Mouse (Mus musculus) hindbrain, postnatal 0 days (tissue): ENCODE measurements around the gene Orc1. TPM values are rescaled to one million over a fixed set of nuclear protein-coding genes. Genes with fewer than 3 reads are reported as not detected.

Experiments
- ATAC-seq: fragments of 200-750 bp; cut with Nextera tagmentation; 2 replicates; pipeline ENCODE4 v1.8.0; 2017; ENCODE audit warnings: mild to moderate bottlenecking, moderate TSS enrichment, moderate library complexity
- DNase-seq: peaks from one replicate; pipeline ENCODE4 v3.0.0-alpha.2; 2015; ENCODE audit warnings: low spot score
- H3K27ac ChIP-seq: fragments of 300-500 bp; sonication (generic); 2 replicates; pipeline ENCODE4 v1.5.1; 2014; ENCODE audit warnings: mild to moderate bottlenecking
- H3K27me3 ChIP-seq: fragments of 300-500 bp; sonication (generic); 2 replicates; pipeline ENCODE4 v1.6.1; 2014; ENCODE audit warnings: low read length, mixed read lengths; ENCODE audit not compliant: insufficient read depth
- H3K36me3 ChIP-seq: fragments of 300-500 bp; sonication (generic); 2 replicates; pipeline ENCODE4 v1.6.1; 2014; ENCODE audit warnings: low read length, mixed read lengths; ENCODE audit not compliant: insufficient read depth
- H3K4me1 ChIP-seq: fragments of 300-500 bp; sonication (generic); 2 replicates; pipeline ENCODE4 v1.6.1; 2014; ENCODE audit warnings: antibody characterized with exemption, low read length, mixed read lengths; ENCODE audit not compliant: insufficient read depth
- H3K4me2 ChIP-seq: fragments of 300-500 bp; sonication (generic); 2 replicates; pipeline ENCODE4 v1.6.1; 2014; ENCODE audit warnings: low read depth, mild to moderate bottlenecking, low read length, moderate library complexity, mixed read lengths
- H3K4me3 ChIP-seq: fragments of 300-500 bp; sonication (generic); 2 replicates; pipeline ENCODE4 v1.5.1; 2014; ENCODE audit warnings: low read length
- H3K9ac ChIP-seq: fragments of 300-500 bp; sonication (generic); replicated peaks from 2 replicates; pipeline ENCODE4 v1.6.1; 2014; ENCODE audit warnings: mild to moderate bottlenecking, low read length, moderate library complexity, mixed read lengths
- H3K9me3 ChIP-seq: fragments of 300-500 bp; sonication (generic); 2 replicates; pipeline ENCODE4 v1.6.1; 2016; ENCODE audit warnings: low read length, mixed read lengths
- CTCF ChIP-seq: IDR thresholded peaks from 2 replicates; pipeline ENCODE4 v1.5.1; 2016; ENCODE audit warnings: antibody characterized with exemption, control low read depth, low read depth
- WGBS: fragments of 180-500 bp; shearing (Covaris S2); extraction: QIAGEN DNeasy Blood & Tissue Kit; methylation state at CpG from one replicate; pipeline ENCODE4 v1.1.7; 2014; 5-methylcytosine and 5-hydroxymethylcytosine counted together
- polyA plus RNA-seq: library from polyadenylated mRNA; unstranded; fragments of >200 nt; fragmentation: Nextera tagmentation; extraction: Ambion mirVana; gene quantifications from 2 replicates; pipeline ENCODE4 v1.2.1, GENCODE M21; 2015
- total RNA-seq: library from RNA; depleted of rRNA; stranded (reverse); fragments of >200 nt; gene quantifications from 2 replicates; pipeline ENCODE4 v1.2.3, GENCODE M21; 2014; rRNA removed

Orc1 gene
- total and polyA plus RNA-seq, 2 experiments from 2014 or later: 1.8 to 2.7 TPM

GRCm38 (mm10) chr4:108633703-108634102, 54.5 kb downstream of the Orc1 start:
- no peak for TF ChIP-seq CTCF
- DNase-seq (no peak), ATAC-seq (no peak)
- no peaks in the 10 kb centered on the region for H3K9me3 ChIP-seq
- no peak overlapping the region for H3K4me3 ChIP-seq
- no peak overlapping the region for H3K4me2 ChIP-seq
- H3K27ac ChIP-seq: peak overlapping the region; percentile 32; the same call in 1 of the 2 replicates
- 59% methylated on average over 12 of the region's 12 CpGs for WGBS
- no peak overlapping the region for H3K9ac ChIP-seq
- H3K36me3 ChIP-seq: peaks cover 29% of the 10 kb centered on the region
- no peaks in the 10 kb centered on the region for H3K27me3 ChIP-seq
- no peaks in the 10 kb centered on the region for H3K4me1 ChIP-seq

GRCm38 (mm10) chr4:108634696-108635095, 55.5 kb downstream of the Orc1 start:
- Histone ChIP-seq H3K27ac (peak overlapping the region; percentile 36; the same call in 1 of the 2 replicates), H3K4me2 (no peak overlapping the region), H3K36me3 (peaks cover 37% of the 10 kb centered on the region), H3K9ac (no peak overlapping the region), H3K27me3 (no peaks in the 10 kb centered on the region), H3K4me1 (no peaks in the 10 kb centered on the region), H3K9me3 (no peaks in the 10 kb centered on the region), H3K4me3 (no peak overlapping the region)
- DNase-seq (peak; percentile 58), ATAC-seq (peak; percentile 24; the same call in 1 of the 2 replicates)
- 37% methylated on average over 4 of the region's 4 CpGs for WGBS
- TF ChIP-seq CTCF: no peak

GRCm38 (mm10) chr4:108635101-108635500, 55.9 kb downstream of the Orc1 start:
- ATAC-seq: 0 out of 2 replicates have a peak, but pooled peaks have one; percentile 12
- no peak overlapping the region for H3K4me3 ChIP-seq
- no peaks in the 10 kb centered on the region for H3K9me3 ChIP-seq
- H3K36me3 ChIP-seq: peaks cover 36% of the 10 kb centered on the region
- no peaks in the 10 kb centered on the region for H3K27me3 ChIP-seq
- DNase-seq: no peak
- no peak for TF ChIP-seq CTCF
- no peak overlapping the region for H3K4me2 ChIP-seq
- H3K4me1 ChIP-seq: no peaks in the 10 kb centered on the region
- H3K27ac ChIP-seq: peak overlapping the region; percentile 36; the same call in 1 of the 2 replicates
- H3K9ac ChIP-seq: no peak overlapping the region

GRCm38 (mm10) chr4:108637721-108638120, 58.5 kb downstream of the Orc1 start:
- 84% methylated on average over 3 of the region's 3 CpGs for WGBS
- Histone ChIP-seq H3K4me2 (no peak overlapping the region), H3K9me3 (no peaks in the 10 kb centered on the region), H3K4me3 (no peak overlapping the region), H3K4me1 (no peaks in the 10 kb centered on the region), H3K36me3 (peaks cover 44% of the 10 kb centered on the region), H3K27ac (no peak overlapping the region), H3K27me3 (no peaks in the 10 kb centered on the region), H3K9ac (no peak overlapping the region)
- ATAC-seq (no peak), DNase-seq (no peak)
- TF ChIP-seq CTCF: no peak

DNA sequence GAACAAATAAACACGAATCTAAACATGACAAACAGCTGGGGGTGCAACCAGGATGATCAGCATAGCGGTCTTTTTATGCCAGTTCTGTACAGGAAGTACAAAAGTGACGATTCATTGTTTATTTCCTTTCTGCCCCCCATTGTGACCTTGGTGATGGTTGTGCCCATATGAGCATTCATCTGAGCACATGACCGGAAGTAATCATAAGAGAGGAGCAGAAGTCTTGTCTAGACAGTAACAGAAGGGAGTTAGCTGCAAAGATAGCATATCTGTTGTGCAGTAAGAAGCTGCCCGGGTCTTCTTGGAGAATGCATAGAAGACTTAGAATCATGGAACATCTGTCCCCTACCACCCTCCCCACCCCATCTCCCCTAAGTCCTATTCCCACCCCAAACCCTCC, 59.5 kb downstream of the Orc1 start:
- Histone ChIP-seq H3K9ac (no peak overlapping the region), H3K9me3 (no peaks in the 10 kb centered on the region)

GRCm38 (mm10) chr4:108664407-108664806, 85.2 kb downstream of the Orc1 start:
- TF ChIP-seq CTCF: peak; percentile 64
- Histone ChIP-seq H3K4me1 (no peaks in the 10 kb centered on the region), H3K9ac (no peak overlapping the region), H3K27me3 (no peaks in the 10 kb centered on the region), H3K4me3 (no peak overlapping the region), H3K9me3 (no peaks in the 10 kb centered on the region), H3K4me2 (no peak overlapping the region), H3K36me3 (peaks cover 3% of the 10 kb centered on the region; the same call in 1 of the 2 replicates), H3K27ac (no peak overlapping the region)
- WGBS: 74% methylated on average over 2 of the region's 2 CpGs
- ATAC-seq (no peak), DNase-seq (peak; percentile 56)

More for the DNA sequence above, 59.5 kb downstream of the Orc1 start:
- no peaks in the 10 kb centered on the region for H3K4me1 ChIP-seq
- DNase-seq (no peak), ATAC-seq (no peak)
- H3K36me3 ChIP-seq: peaks cover 43% of the 10 kb centered on the region
- no peaks in the 10 kb centered on the region for H3K27me3 ChIP-seq
- WGBS: 77% methylated on average over 5 of the region's 5 CpGs
- H3K4me2 ChIP-seq: no peak overlapping the region
- H3K27ac ChIP-seq: no peak overlapping the region
- no peak overlapping the region for H3K4me3 ChIP-seq
- no peak for TF ChIP-seq CTCF

Other genes starting within 250 kb of the Orc1 start
- gene Shisal2a, start 196.1 kb upstream of the Orc1 start, total RNA-seq: 0.47 and 1.8 TPM in 2 replicates
- gene Shisal2a, start 196.1 kb upstream of the Orc1 start, polyA plus RNA-seq: 6.7 and 8.1 TPM in 2 replicates
- 36.5 and 47.2 TPM in 2 replicates for gene Gpx7, start 172.5 kb upstream of the Orc1 start, total RNA-seq
- gene Gpx7, start 172.5 kb upstream of the Orc1 start, polyA plus RNA-seq: 38.6 and 38.9 TPM in 2 replicates
- gene Tut4, start 120.0 kb upstream of the Orc1 start, total RNA-seq: 38.2 and 50.4 TPM in 2 replicates
- gene Tut4, start 120.0 kb upstream of the Orc1 start, polyA plus RNA-seq: 40.4 and 46.8 TPM in 2 replicates
- gene Prpf38a, start 87 bp upstream of the Orc1 start, total RNA-seq: 14.8 and 19.9 TPM in 2 replicates
- gene Prpf38a, start 87 bp upstream of the Orc1 start, polyA plus RNA-seq: 59.6 and 65.6 TPM in 2 replicates
- 39.4 and 40.8 TPM in 2 replicates for gene Cc2d1b, start 40.5 kb downstream of the Orc1 start, total RNA-seq
- gene Cc2d1b, start 40.5 kb downstream of the Orc1 start, polyA plus RNA-seq: 18.7 and 19.9 TPM in 2 replicates
- 0.47 TPM in 1 of 2 replicates, not detected in the other for gene 3110021N24Rik, start 140.2 kb downstream of the Orc1 start, total RNA-seq
- 2.4 and 2.7 TPM in 2 replicates for gene 3110021N24Rik, start 140.2 kb downstream of the Orc1 start, polyA plus RNA-seq
- gene Zfyve9, start 201.4 kb downstream of the Orc1 start, total RNA-seq: 25.9 and 28.5 TPM in 2 replicates
- gene Zfyve9, start 201.4 kb downstream of the Orc1 start, polyA plus RNA-seq: 9.2 and 10.0 TPM in 2 replicates